Mouse (Mus musculus) stomach, embryonic 14.5 days (tissue): ENCODE measurements around the gene Arhgef12. TPM values are rescaled to one million over a fixed set of nuclear protein-coding genes. Genes with fewer than 3 reads are reported as not detected.

ENCODE experiments used
- ATAC-seq: fragments of 200-750 bp; cut with Nextera tagmentation; 2 replicates; pipeline ENCODE4 v1.8.0; 2017; ENCODE audit warnings: low read depth, moderate TSS enrichment; ENCODE audit not compliant: insufficient number of reproducible peaks, insufficient read depth, low FRiP score
- H3K27ac ChIP-seq: fragments of 300-500 bp; sonication (generic); 2 replicates; pipeline ENCODE4 v1.5.1; 2014; ENCODE audit warnings: mild to moderate bottlenecking, low read length, moderate library complexity, mixed read lengths
- H3K27me3 ChIP-seq: fragments of 300-500 bp; sonication (generic); 2 replicates; pipeline ENCODE4 v1.6.1; 2014; ENCODE audit warnings: low read length, control low read depth, mixed read lengths; ENCODE audit not compliant: control insufficient read depth, insufficient read depth
- H3K36me3 ChIP-seq: fragments of 300-500 bp; sonication (generic); 2 replicates; pipeline ENCODE4 v1.6.1; 2014; ENCODE audit warnings: mild to moderate bottlenecking, control low read depth, low read length, moderate library complexity, mixed read lengths; ENCODE audit not compliant: control insufficient read depth, insufficient read depth
- H3K4me1 ChIP-seq: fragments of 300-500 bp; sonication (generic); 2 replicates; pipeline ENCODE4 v1.6.1; 2014; ENCODE audit warnings: low read length, control low read depth, mixed read lengths; ENCODE audit not compliant: control insufficient read depth, insufficient read depth
- H3K4me2 ChIP-seq: fragments of 300-500 bp; sonication (generic); replicated peaks from 2 replicates; pipeline ENCODE4 v1.6.1; 2014; ENCODE audit warnings: low read depth, low read length, control low read depth
- H3K4me3 ChIP-seq: fragments of 300-500 bp; sonication (generic); 2 replicates; pipeline ENCODE4 v1.5.1; 2014; ENCODE audit warnings: low read depth, low read length, control low read depth
- H3K9ac ChIP-seq: fragments of 300-500 bp; sonication (generic); replicated peaks from 2 replicates; pipeline ENCODE4 v1.6.1; 2014; ENCODE audit warnings: low read depth, mild to moderate bottlenecking, control low read depth, low read length, moderate library complexity, mixed read lengths
- H3K9me3 ChIP-seq: fragments of 300-500 bp; sonication (generic); 2 replicates; pipeline ENCODE4 v1.6.1; 2016; ENCODE audit warnings: low read depth, low read length, control low read depth; ENCODE audit not compliant: control insufficient read depth
- WGBS: fragments of 180-500 bp; shearing (Covaris S2); extraction: QIAGEN DNeasy Blood & Tissue Kit; methylation state at CpG from one replicate; pipeline ENCODE4 v1.1.7; 2014; 5-methylcytosine and 5-hydroxymethylcytosine counted together
- polyA plus RNA-seq: library from polyadenylated mRNA; unstranded; fragments of >200 nt; fragmentation: Nextera tagmentation; extraction: Ambion mirVana; gene quantifications from 2 replicates; pipeline ENCODE4 v1.2.1, GENCODE M21; 2014

Gene Arhgef12
- polyA plus RNA-seq, result 27.1 and 30.3 TPM in 2 replicates

DNA sequence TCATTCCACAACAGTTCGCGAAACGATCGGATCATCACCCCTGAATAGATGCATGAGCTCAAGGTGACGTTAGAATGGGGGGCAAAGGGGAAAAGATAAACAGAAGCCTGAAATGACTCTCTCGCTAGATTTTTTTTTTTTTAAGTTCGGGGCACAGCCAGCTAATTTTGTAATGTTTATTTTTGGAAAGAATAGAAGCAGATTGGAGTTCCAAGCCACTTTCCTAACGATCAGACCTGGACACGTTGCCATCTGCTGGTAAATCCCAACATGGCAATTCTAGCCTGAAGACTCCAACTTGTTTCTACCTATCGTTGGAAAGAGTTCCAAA, at the start of gene Arhgef12:
Arhgef12 (minus strand) TSS at position 53 of the 331 bp plus-strand sequence.
- 19% methylated on average over 10 of the region's 10 CpGs for WGBS
- ATAC-seq, result no peak

GRCm38 (mm10) chr9:43155960-43156359, 48.9 kb upstream of the Arhgef12 start:
- 76% methylated on average over 6 of the region's 6 CpGs for WGBS
- ATAC-seq, result no peak
- no peaks in the 10 kb centered on the region for H3K9me3 ChIP-seq
- H3K27me3 ChIP-seq, result no peaks in the 10 kb centered on the region
- no peak overlapping the region for H3K4me3 ChIP-seq
- H3K9ac ChIP-seq, result no peak overlapping the region
- no peak overlapping the region for H3K4me2 ChIP-seq
- H3K27ac ChIP-seq, result no peak overlapping the region
- H3K4me1 ChIP-seq, result no peaks in the 10 kb centered on the region
- H3K36me3 ChIP-seq, result no peaks in the 10 kb centered on the region

More for the DNA sequence above, at the start of gene Arhgef12:
- H3K9me3 ChIP-seq, result no peaks in the 10 kb centered on the region
- peaks cover 17% of the 10 kb centered on the region for H3K4me1 ChIP-seq
- H3K4me2 ChIP-seq, result peak within 1 kb of the TSS; percentile 84
- H3K4me3 ChIP-seq, result peak within 1 kb of the TSS; percentile 92
- H3K9ac ChIP-seq, result peak within 1 kb of the TSS; percentile 95
- H3K27ac ChIP-seq, result peak within 1 kb of the TSS; percentile 91
- H3K27me3 ChIP-seq, result no peaks in the 10 kb centered on the region
- peaks cover 11% of the 10 kb centered on the region for H3K36me3 ChIP-seq

GRCm38 (mm10) chr9:43151779-43152178, 44.7 kb upstream of the Arhgef12 start:
- Histone ChIP-seq H3K4me2 (no peak overlapping the region), H3K4me1 (peaks cover 6% of the 10 kb centered on the region; the same call in 1 of the 2 replicates), H3K9me3 (no peaks in the 10 kb centered on the region), H3K36me3 (no peaks in the 10 kb centered on the region), H3K4me3 (no peak overlapping the region), H3K9ac (no peak overlapping the region), H3K27me3 (no peaks in the 10 kb centered on the region), H3K27ac (no peak overlapping the region)
- WGBS, result 75% methylated on average over 6 of the region's 6 CpGs
- ATAC-seq, result no peak

DNA sequence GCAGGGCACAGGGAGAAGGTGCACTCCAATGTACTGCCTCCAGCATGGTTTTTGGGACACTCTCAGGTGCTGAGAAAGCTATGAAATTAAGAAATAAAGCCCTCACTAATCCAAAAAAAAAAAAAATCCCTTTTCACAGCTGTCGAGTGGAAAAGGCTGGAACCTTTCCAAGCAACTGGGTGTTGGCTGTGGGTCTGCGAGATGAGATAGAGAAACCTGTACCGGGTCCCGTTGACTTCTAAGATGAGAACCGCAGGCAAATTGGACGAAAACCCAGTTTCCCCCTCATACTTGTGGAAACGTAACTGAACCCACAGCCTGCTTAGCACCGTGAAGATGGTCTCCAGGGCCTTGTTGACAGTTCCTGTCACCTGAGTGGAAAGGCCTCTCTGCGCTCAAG, 43.9 kb upstream of the Arhgef12 start:
- Histone ChIP-seq H3K27ac (no peak overlapping the region), H3K4me2 (no peak overlapping the region), H3K27me3 (no peaks in the 10 kb centered on the region), H3K9ac (no peak overlapping the region), H3K4me3 (no peak overlapping the region), H3K9me3 (no peaks in the 10 kb centered on the region), H3K36me3 (no peaks in the 10 kb centered on the region), H3K4me1 (peaks cover 6% of the 10 kb centered on the region; the same call in 1 of the 2 replicates)
- ATAC-seq, result no peak
- 63% methylated on average over 9 of the region's 9 CpGs for WGBS

- peak overlapping the region; percentile 18; the same call in 1 of the 2 replicates for H3K4me2 ChIP-seq
- no peak overlapping the region for H3K9ac ChIP-seq
- WGBS, result 30% methylated on average over 10 of the region's 10 CpGs
- no peak for ATAC-seq
- peaks cover 6% of the 10 kb centered on the region; the same call in 1 of the 2 replicates for H3K4me1 ChIP-seq
- no peaks in the 10 kb centered on the region for H3K27me3 ChIP-seq
- H3K27ac ChIP-seq, result no peak overlapping the region
- H3K4me3 ChIP-seq, result no peak overlapping the region
- H3K9me3 ChIP-seq, result no peaks in the 10 kb centered on the region
- no peaks in the 10 kb centered on the region for H3K36me3 ChIP-seq
Measured at GRCm38 (mm10) chr9:43150075-43150474, 43.0 kb upstream of the Arhgef12 start.

DNA sequence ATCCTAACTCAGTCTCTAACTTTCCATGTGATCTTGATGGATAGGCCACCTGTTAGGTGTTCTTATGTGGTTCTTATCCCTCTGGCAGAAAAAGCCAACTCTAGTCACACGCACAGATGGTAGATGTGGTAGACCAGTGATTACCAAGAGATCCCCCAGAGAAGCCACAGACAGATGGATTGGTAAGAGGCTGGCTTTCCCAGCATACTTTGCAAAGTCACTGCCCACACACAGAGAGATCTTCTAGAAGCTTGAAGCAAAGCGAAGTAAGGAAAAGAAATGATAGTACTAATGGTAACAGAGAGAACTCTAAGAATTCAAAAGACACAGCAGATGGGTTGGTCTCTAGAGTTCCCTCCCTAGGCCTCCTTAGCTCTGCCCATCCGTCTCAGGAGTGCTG, 42.5 kb upstream of the Arhgef12 start:
- H3K9me3 ChIP-seq, result no peaks in the 10 kb centered on the region
- no peak overlapping the region for H3K4me3 ChIP-seq
- peaks cover 6% of the 10 kb centered on the region; the same call in 1 of the 2 replicates for H3K4me1 ChIP-seq
- 82% methylated on average over 3 of the region's 3 CpGs for WGBS
- no peak overlapping the region for H3K4me2 ChIP-seq
- no peak overlapping the region for H3K9ac ChIP-seq
- ATAC-seq, result no peak
- H3K27ac ChIP-seq, result no peak overlapping the region
- H3K27me3 ChIP-seq, result no peaks in the 10 kb centered on the region
- no peaks in the 10 kb centered on the region for H3K36me3 ChIP-seq

- H3K9ac ChIP-seq, result no peak overlapping the region
- no peak overlapping the region for H3K4me3 ChIP-seq
- peaks cover 2% of the 10 kb centered on the region; the same call in 1 of the 2 replicates for H3K4me1 ChIP-seq
- no peak overlapping the region for H3K4me2 ChIP-seq
- ATAC-seq, result no peak
- no peak overlapping the region for H3K27ac ChIP-seq
- WGBS, result 83% methylated on average over 4 of the region's 4 CpGs
- H3K27me3 ChIP-seq, result no peaks in the 10 kb centered on the region
- H3K36me3 ChIP-seq, result no peaks in the 10 kb centered on the region
- no peaks in the 10 kb centered on the region for H3K9me3 ChIP-seq
Measured at GRCm38 (mm10) chr9:43145196-43145595, 38.2 kb upstream of the Arhgef12 start.

DNA sequence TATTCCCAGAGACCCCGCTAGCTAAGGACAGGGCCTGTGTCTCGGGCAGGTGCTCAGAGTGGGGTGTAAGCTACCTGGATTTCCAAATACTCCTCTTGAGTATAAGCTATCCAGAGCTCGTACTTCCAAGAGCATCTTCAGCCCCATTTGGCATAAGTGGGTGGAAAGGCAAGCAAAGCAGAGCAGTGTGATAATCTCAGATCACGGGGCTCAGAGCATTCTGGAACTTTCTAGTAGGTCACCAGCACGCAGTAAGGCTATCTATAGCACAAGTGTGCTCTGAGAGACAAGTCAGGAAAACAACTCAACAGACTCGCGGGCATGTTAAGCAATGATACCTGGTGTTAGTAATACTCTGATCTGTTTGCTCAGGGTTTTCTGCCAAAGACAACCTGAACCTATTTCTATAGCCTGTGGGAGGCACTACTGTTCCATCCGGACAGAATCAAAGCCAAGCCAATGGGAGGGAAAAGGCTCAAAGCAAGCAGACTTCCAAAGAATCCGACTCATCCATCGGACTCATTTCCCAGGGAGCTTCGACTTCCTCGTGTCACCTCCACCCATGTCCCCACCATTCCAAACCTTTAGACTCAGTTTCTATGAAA, 37.3 kb upstream of the Arhgef12 start:
- H3K9ac ChIP-seq, result no peak overlapping the region
- no peak overlapping the region for H3K27ac ChIP-seq
- H3K4me1 ChIP-seq, result no peaks in the 10 kb centered on the region
- no peak overlapping the region for H3K4me2 ChIP-seq
- H3K4me3 ChIP-seq, result no peak overlapping the region
- 68% methylated on average over 12 of the region's 12 CpGs for WGBS
- no peaks in the 10 kb centered on the region for H3K36me3 ChIP-seq
- no peaks in the 10 kb centered on the region for H3K9me3 ChIP-seq
- ATAC-seq, result no peak
- no peaks in the 10 kb centered on the region for H3K27me3 ChIP-seq

GRCm38 (mm10) chr9:43141839-43142238, 34.8 kb upstream of the Arhgef12 start:
- Histone ChIP-seq H3K27ac (no peak overlapping the region), H3K27me3 (no peaks in the 10 kb centered on the region), H3K9ac (no peak overlapping the region), H3K4me3 (no peak overlapping the region), H3K4me1 (no peaks in the 10 kb centered on the region), H3K4me2 (no peak overlapping the region), H3K36me3 (no peaks in the 10 kb centered on the region), H3K9me3 (no peaks in the 10 kb centered on the region)
- no peak for ATAC-seq
- WGBS, result 4% methylated on average over 4 of the region's 4 CpGs
